Mouse (Mus musculus) G1E (cell line): ENCODE results near the gene Ltbr.

Experiments
- CTCF ChIP-seq: IDR thresholded peaks from 2 replicates; pipeline ENCODE4 v1.5.1; 2012; ENCODE audit warnings: low read depth, low read length, inconsistent platforms, mixed read lengths
- GATA1 ChIP-seq: IDR thresholded peaks from 2 replicates; pipeline ENCODE4 v1.6.1; 2012; ENCODE audit warnings: borderline replicate concordance, low read length, inconsistent platforms, mixed read lengths
- GATA2 ChIP-seq: IDR thresholded peaks from 2 replicates; pipeline ENCODE4 v1.6.1; 2012; ENCODE audit warnings: low read depth, low read length, inconsistent platforms, borderline replicate concordance
- POLR2AphosphoS5 ChIP-seq: IDR thresholded peaks from 2 replicates; pipeline ENCODE4 v1.6.1; 2012; ENCODE audit warnings: low read depth, low read length, inconsistent platforms; ENCODE audit not compliant: insufficient replicate concordance
- TAL1 ChIP-seq: conservative IDR thresholded peaks from 2 replicates; pipeline ENCODE4 v1.6.1; 2012; ENCODE audit warnings: low read depth, low read length, inconsistent platforms, mixed read lengths

DNA sequence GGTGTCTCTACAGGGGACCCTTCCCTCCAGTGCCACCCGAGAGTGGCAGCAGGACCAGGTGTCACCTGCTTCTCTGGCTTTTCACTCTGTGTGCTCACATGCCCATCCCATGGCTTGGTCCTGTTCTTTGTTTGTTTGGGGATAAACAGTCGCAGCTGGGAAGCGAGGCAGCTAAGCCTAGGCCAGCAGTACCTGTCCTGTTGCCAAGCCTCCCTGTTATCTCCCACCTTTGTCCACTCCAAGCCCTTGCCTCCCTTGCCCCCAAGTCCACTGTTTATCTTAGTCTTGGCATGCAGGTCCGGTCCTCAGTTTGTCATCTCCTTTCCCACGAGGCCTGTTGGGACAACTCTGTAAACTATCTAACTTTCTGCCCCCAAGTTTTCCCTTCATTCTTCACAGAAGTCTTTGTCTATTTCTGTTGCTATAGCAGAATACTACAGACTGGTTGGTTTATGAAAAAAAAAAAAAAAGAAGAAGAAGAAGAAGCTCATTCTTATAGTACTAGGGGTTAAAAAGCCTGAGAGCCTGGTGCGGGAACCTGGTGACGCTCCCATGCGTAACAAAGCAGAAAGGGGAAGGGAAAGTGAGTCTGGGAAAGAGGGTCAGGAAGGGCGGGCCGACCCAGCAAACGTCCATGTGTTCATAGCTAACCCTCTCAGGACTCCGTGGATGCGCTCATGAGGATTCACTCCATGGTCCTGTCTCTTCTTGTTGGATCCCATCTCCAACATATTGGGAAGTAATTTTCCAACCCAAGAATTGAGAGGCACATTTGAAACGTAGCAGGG is 19.6 kb upstream of the Ltbr start:
- TF ChIP-seq CTCF (no peak), TAL1 (no peak), GATA1 (no peak), GATA2 (no peak), POLR2AphosphoS5 (no peak)
